Mouse (Mus musculus): Measurements from ENCODE around the gene Flot2.

DNA sequence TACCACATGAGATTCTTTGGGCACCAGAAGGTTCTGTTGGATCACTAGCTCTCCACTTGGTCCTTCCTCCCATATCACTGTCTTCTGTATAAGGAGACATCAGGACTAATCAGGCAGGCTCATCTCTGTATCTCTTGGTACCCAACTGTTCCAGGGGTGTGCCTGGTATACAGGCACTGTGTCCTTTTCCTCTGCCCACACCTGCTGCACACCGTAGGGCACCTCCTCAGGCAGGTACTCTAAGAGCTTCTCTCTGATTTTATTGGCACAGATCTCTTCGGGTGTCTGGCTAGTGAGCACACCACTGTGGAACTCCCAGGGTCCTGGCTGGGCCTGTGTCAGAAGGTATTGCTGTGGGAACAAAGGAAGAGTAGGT is 36.5 kb downstream of the Flot2 start:
- TF ChIP-seq CTCF (IDR thresholded peaks at IDR 0.05; ENCODE audit: low read depth) (no peak), EP300 (IDR thresholded peaks at IDR 0.05; ENCODE audit: low read depth) (peak; percentile 47; the same call in 1 of the 2 replicates)

All from liver, postnatal 0 days (tissue).